Mouse (Mus musculus): ENCODE data around the gene Asgr2. TPM values are rescaled to one million over a fixed set of nuclear protein-coding genes. Genes with fewer than 3 reads are reported as not detected.
"Not testable (repeated sequence)": the region's sequence is repeated elsewhere in the genome, so short reads cannot be mapped to it uniquely, and the experiment has no call there.

Asgr2 gene
- total RNA-seq, 2 experiments from 2014 or later, result 17.1 to 37.9 TPM

DNA sequence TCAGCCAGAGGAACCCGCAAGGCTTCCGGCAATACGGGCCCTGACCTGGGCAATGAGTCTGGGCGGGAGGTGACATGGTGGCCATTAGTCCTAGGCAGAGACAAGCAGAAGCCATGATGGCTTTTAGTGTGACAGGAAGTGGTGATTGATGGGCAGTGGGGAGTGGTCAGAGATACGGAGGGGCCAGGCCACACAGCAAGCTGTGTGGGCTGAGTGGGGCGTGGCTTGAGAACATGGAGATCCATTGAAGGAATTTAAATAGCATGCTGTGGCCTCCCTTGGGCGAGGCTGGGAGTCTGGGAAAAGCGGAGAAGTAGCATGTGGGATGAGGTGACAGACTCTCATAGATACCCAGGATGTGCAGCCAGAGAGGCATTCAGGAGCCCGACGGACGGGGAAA lies 5.0 kb downstream of the Asgr2 start:
- DNase-seq, result no peak

DNA sequence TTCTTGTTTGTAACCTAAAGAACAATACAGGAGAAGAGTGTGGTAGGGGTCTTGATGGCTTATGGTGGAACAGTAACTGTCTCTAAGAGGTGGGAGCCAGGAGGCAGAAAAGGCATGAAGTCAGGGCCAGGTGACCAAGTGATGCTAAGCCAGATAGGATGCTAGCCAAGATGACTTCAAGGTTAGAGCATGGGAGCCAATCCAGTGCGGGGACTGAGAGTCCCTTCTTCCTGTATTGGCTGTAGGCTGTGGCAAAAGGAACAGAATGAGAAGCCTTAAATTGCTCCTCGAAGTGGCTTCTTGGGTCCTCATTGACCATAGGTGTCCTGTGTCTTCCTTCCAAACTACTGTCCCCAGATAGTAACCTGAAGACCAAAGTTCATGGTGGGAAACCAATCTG lies 6.7 kb downstream of the Asgr2 start:
- no peak for DNase-seq

DNA sequence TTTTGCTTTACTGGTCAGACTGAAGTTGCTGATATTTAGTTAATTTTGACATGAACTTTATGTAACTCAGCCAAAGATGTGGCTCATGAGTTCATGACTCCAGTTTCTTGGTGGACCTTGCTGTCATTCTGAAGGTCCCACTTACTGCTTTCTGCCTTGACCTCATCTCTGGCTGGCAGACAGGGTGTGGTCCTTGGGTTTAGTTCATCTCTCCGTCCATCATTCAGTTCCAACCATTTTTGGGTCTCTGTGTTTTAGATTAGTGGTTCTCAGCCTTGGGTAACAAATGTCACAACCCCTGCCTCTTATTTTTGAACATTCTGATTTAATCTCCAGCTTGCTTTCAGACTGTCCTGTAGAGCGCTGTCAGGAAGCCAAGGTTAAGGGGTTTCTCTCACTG lies 7.4 kb downstream of the Asgr2 start:
- DNase-seq, result peak; percentile 35

DNA sequence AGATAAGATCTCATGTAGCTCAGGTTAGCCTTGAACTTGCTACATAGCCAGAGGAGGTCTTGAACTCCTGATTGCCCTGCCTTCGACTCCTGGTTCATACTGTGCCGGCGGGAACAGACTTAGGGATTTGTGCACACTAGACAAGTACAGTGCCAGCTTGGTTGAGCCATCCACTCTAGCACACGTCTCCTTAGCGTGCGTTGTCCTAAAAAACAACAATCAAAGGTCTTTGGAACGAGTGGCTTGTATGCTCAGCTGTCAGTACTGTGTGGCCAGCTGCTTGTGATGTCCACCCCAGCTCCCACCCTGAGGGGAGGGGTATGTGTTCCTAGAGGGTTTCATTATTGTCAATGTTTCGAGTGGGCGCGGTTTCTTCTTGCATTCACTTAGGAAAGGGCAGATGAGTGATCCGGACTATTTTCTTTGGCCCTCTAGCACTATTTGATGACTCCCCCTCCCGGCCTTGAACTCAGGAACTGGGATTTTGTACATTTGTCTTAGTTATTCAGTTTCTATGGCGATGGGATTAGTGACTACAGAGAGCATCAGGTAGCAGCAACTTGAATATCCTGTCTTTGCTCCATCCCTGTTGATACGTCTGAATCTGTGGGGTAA lies 11.4 kb downstream of the Asgr2 start:
- no peak for DNase-seq

DNA sequence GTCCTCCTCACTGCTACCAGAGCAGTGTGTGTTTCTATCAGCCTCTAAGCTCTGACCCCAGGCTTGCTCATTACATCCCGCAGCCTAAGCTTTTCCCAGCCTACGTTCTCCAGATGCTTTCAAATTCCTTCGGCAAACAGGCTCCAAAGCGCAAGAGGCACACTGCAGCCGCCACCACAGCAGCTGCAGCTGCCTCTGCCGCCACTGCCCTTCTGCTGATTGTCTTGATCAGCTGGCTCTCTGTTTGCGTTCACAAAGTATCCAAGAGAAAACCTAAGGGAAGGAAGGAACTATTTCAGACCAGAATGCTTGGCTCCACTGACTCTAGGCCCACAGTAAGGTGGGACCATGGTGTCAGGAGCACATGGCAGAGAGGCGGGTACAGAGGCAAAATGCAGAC lies 14.6 kb downstream of the Asgr2 start:
- no peak for DNase-seq

DNA sequence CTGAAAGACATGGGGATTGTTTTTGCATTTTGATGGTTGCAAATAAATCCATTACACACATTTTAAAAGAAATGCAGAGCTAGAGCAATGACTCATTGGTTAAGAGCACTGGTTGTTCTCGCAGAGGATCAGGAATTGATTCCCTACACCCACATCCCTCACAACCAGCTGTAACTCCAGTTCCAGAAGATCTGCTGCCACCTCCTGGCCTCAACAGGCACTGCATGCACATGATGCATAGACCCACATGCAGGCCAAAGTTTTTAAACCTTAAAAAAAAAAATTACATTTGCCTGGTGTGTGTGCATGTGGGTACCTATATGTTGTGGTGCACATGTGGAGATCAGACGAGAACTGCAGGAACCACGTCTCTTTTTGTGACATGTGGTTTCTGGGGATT lies 17.7 kb downstream of the Asgr2 start:
- peak; percentile 60 for DNase-seq

DNA sequence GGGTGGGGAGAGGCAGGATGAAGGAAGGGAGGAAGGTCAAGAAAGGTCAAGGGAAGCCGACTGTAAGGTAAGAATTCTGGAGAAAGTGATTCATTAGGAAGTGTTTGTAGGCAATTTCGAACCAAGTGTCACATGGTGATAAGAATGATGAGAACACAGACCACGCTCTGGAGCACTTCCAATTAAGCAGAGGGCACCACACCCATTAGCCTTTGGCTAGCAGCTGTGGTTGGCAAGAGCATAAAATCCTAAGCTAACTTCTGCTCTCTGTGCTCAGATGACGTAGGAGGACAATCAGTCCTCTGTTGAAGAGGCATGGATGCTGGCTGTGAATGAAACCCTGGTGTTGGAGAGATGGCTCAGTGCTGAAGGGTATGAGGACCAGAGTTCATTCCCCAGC lies 22.1 kb downstream of the Asgr2 start:
- DNase-seq, result no peak

DNA sequence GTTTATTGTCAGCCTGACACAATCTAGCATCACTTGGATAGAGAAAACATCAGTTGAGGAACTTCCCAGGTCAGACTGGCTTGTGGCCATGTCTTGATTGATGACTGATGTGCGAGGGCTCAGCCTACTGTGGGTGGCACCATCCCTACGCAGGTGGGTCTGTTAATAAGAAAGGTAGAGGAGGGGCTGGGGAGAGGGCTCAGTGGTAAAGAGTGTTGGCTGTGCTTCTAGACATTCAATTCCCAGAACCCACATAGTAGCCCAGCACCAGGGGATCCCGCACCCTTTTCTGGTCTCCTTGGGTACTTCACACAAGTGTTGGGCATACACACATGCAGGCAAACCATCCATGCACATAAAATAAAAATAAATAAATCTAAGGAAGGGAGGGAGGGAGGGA lies 23.5 kb downstream of the Asgr2 start:
- DNase-seq, result no peak

DNA sequence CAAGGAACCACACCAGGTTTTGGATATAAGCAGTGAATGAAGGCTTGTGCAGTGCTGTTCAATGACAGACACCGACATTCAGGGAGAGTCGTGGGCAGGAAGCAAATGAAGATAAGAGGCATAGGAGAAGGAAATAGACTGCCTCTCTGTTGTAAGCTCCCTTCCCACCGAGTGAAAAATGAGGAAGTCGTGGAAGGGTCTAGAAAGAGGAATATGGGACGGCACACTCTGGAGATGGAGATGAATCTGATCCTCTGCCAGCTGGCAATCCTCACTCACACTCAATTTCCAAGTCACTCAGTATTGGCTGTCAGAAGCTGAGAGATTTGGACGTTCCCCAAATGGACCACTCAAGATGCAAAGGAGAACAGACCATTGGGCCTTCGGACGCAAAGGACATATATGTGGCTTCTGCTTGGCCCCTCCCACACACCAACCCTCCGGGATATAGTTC lies 37.5 kb downstream of the Asgr2 start, which contains the start of gene Mgl2:
Gene Mgl2 (plus strand): TSS at position 404 of the 454 bp plus-strand sequence.
- no peak for DNase-seq

DNA sequence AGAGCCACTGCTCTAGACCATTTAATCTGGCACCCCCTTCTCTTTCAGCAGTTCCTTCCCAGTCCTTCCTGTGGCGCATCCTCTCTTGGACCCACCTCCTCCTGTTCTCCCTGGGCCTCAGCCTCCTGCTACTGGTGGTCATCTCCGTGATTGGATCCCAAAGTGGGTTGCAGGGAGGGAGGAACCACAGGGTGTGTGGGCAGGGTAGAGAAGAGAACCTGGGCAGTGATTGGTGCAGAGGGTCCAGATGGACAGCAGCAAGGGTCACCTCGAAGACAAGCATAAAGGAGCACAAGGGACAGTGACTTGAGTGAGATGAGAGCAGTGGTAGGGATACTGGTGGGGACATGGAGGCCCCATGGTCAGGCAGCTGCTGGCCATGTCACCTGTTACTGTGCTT lies 42.6 kb downstream of the Asgr2 start:
- not testable (repeated sequence) for DNase-seq

DNA sequence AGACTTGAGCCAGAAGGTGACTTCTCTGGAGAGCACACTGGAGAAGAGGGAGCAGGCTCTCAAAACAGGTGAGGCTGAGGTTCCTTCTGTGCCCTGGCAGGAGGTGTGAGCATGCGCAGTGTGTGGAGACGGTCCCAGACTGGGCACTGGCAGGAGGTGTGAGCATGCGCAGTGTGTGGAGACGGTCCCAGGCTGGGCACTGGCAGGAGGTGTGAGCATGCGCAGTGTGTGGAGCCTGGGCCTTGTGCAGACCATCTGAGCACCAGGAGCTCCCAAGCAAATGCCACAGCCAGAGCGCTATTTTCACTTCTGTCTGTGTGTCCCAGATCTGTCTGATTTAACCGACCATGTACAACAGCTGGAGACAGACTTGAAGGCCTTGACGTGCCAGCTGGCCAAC lies 43.5 kb downstream of the Asgr2 start:
- DNase-seq, result not testable (repeated sequence)

DNA sequence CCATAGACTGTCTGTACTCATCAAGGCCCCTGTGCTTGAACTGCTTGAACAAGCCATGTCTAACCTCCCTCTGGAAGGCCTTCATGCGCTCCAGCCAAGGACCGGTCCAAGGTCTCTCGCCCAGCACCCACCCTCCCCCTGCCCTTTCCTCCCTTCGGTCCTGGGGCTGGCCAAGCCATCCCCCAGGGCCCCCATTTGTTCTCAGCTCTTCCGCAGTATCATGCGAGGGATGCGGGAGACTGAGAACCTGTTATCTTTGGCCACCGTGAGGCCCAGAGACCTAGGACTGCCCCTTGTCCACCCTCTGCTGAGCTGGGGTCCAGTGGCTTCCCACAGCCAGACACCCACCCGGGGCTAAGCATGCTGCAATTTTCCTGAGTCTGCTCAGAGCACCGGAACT lies 46.7 kb downstream of the Asgr2 start:
- DNase-seq, result no peak

DNA sequence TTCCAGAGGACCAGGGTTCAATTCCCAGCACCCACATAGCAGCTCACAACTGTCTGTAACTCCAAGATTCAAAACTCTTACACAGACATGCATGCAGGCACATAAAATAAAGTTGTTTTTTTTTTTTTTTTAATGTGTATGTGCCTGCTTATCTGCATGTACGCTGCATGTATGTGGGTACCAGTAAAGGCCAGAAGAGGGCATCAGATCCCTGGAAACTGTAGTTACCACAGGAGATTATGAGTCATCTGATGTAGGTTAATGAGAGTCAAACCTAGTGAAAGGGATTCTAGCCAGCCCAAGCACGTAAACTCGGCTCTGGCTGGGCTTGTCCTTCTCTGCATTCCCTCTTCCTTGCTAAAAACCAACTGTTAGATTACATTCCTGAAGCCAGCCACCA lies 58.6 kb downstream of the Asgr2 start:
- peak; percentile 18 for DNase-seq

Other genes with a start within 250 kb of the Asgr2 start
- gene Plscr3, start 246.3 kb upstream of the Asgr2 start, total RNA-seq (2021), result 10 to 100 TPM; 49.2 to 59.2 TPM
- under 1 TPM; 0.12 to 0.24 TPM for gene Tnk1, start 233.9 kb upstream of the Asgr2 start, total RNA-seq (2021)
- gene Tmem95, start 214.6 kb upstream of the Asgr2 start, total RNA-seq (2021), result not detected
- gene Kctd11, start 211.2 kb upstream of the Asgr2 start, total RNA-seq (2021), result 1 to 10 TPM; 4.1 to 4.2 TPM
- gene Acap1, start 197.1 kb upstream of the Asgr2 start, total RNA-seq (2021), result 1 to 10 TPM; 4.3 to 4.7 TPM
- 1 to 10 TPM; 3.1 to 3.2 TPM for gene 2810408A11Rik, start 191.7 kb upstream of the Asgr2 start, total RNA-seq (2021)
- 10 to 100 TPM; 33.6 to 48.1 TPM for gene Neurl4, start 191.6 kb upstream of the Asgr2 start, total RNA-seq (2021)
- gene Gps2, start 178.8 kb upstream of the Asgr2 start, total RNA-seq (2021), result 10 to 100 TPM; 42.3 to 43.1 TPM
- 100 to 1,000 TPM; 578 to 644 TPM for gene Eif5a, start 170.7 kb upstream of the Asgr2 start, total RNA-seq (2021)
- 10 to 100 TPM; 19.6 to 44.5 TPM for gene Ybx2, start 156.8 kb upstream of the Asgr2 start, total RNA-seq (2021)
- 10 to 100 TPM; 67.6 to 81.9 TPM for gene Slc2a4, start 144.5 kb upstream of the Asgr2 start, total RNA-seq (2021)
- gene Cldn7, start 127.9 kb upstream of the Asgr2 start, total RNA-seq (2021), result 1 to 10 TPM in 1 of 2 experiments, under 1 TPM in 1; 0.70 to 1.2 TPM
- 100 to 1,000 TPM; 117 to 148 TPM for gene Ctdnep1, start 111.5 kb upstream of the Asgr2 start, total RNA-seq (2021)
- 10 to 100 TPM; 66.8 to 71.4 TPM for gene Elp5, start 110.1 kb upstream of the Asgr2 start, total RNA-seq (2021)
- 100 to 1,000 TPM; 339 to 345 TPM for gene Gabarap, start 101.5 kb upstream of the Asgr2 start, total RNA-seq (2021)
- gene Phf23, start 96.9 kb upstream of the Asgr2 start, total RNA-seq (2021), result 10 to 100 TPM; 43.5 to 50.5 TPM
- 10 to 100 TPM; 15.7 to 23.0 TPM for gene Dvl2, start 92.0 kb upstream of the Asgr2 start, total RNA-seq (2021)
- gene Acadvl, start 77.2 kb upstream of the Asgr2 start, total RNA-seq (2021), result 1,000 to 10,000 TPM; 1,467 to 1,540 TPM
- gene Dlg4, start 75.7 kb upstream of the Asgr2 start, total RNA-seq (2021), result 10 to 100 TPM; 29.9 to 37.6 TPM
- 10 to 100 TPM; 35.0 to 76.1 TPM for gene Asgr1, start 38.6 kb upstream of the Asgr2 start, total RNA-seq (2021)
- gene Mgl2, start 37.7 kb downstream of the Asgr2 start, total RNA-seq (2021), result 1 to 10 TPM; 2.1 to 2.5 TPM
- gene Clec10a, start 63.6 kb downstream of the Asgr2 start, total RNA-seq (2021), result 1 to 10 TPM; 4.6 to 5.1 TPM
- gene Slc16a11, start 120.1 kb downstream of the Asgr2 start, total RNA-seq (2021), result 1 to 10 TPM; 1.3 to 2.5 TPM
- 1 to 10 TPM; 3.8 to 6.2 TPM for gene Slc16a13, start 128.4 kb downstream of the Asgr2 start, total RNA-seq (2021)
- 10 to 100 TPM; 27.1 to 31.1 TPM for gene Bcl6b, start 137.2 kb downstream of the Asgr2 start, total RNA-seq (2021)
- 10 to 100 TPM; 58.6 to 62.3 TPM for gene 0610010K14Rik, start 145.3 kb downstream of the Asgr2 start, total RNA-seq (2021)
- 1 to 10 TPM; 4.0 to 4.9 TPM for gene Gm21988, start 147.2 kb downstream of the Asgr2 start, total RNA-seq (2021)
- 100 to 1,000 TPM; 139 to 162 TPM for gene Rnasek, start 147.2 kb downstream of the Asgr2 start, total RNA-seq (2021)
- gene Alox12, start 162.7 kb downstream of the Asgr2 start, total RNA-seq (2021), result 1 to 10 TPM; 2.4 to 2.7 TPM
- not detected for gene Alox12e, start 230.0 kb downstream of the Asgr2 start, total RNA-seq (2021)